Mouse (Mus musculus): ENCODE measurements around the gene Ankrd34c.

Gene Ankrd34c

GRCm38 (mm10) chr9:89678974-89679373 is 59.3 kb downstream of the Ankrd34c start:
- DNase-seq (ENCODE audit: low read depth in 2 of 2, low spot score in 2 of 2) = no peak

Data from CD8-positive naive resting alpha-beta T cell, adult 2 months (primary cell).